Mouse (Mus musculus): ENCODE data around the gene Mfsd14a. TPM values are rescaled to one million over a fixed set of nuclear protein-coding genes. Genes with fewer than 3 reads are reported as not detected.

Mfsd14a gene
- polyA plus RNA-seq, 1 experiment from 2014 or later: 88.9 TPM

DNA sequence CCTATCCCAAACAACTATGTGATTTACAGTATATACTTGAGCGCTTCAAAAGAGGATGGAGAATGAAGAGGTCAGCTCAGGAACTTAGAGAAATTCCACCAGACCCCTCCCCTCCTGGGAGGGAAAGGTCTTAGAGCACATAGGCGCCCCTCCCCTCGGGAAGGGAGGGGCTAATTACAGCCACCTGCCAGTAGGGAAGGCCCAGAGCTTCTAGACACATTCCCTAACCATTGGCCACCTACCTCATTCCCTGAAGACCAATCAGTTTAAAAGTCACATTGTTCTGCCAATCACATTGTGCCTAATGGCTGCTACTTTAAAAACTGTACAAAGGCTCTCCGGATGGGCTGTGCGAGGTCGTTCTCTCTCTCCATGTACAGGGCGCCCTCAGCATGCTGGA is 39.8 kb downstream of the Mfsd14a start:
- no peak for ATAC-seq (replicated peaks; ENCODE audit: low FRiP score)
- WGBS: 92% methylated on average over 7 of the region's 7 CpGs
- H3K9ac ChIP-seq: no peak overlapping the region
- no peaks in the 10 kb centered on the region for H3K4me1 ChIP-seq
- H3K27me3 ChIP-seq: no peaks in the 10 kb centered on the region
- H3K4me3 ChIP-seq (replicated peaks): no peak overlapping the region
- H3K4me2 ChIP-seq: no peak overlapping the region
- peaks cover 58% of the 10 kb centered on the region for H3K36me3 ChIP-seq
- H3K27ac ChIP-seq: no peak overlapping the region
- H3K9me3 ChIP-seq (replicated peaks): no peaks in the 10 kb centered on the region

DNA sequence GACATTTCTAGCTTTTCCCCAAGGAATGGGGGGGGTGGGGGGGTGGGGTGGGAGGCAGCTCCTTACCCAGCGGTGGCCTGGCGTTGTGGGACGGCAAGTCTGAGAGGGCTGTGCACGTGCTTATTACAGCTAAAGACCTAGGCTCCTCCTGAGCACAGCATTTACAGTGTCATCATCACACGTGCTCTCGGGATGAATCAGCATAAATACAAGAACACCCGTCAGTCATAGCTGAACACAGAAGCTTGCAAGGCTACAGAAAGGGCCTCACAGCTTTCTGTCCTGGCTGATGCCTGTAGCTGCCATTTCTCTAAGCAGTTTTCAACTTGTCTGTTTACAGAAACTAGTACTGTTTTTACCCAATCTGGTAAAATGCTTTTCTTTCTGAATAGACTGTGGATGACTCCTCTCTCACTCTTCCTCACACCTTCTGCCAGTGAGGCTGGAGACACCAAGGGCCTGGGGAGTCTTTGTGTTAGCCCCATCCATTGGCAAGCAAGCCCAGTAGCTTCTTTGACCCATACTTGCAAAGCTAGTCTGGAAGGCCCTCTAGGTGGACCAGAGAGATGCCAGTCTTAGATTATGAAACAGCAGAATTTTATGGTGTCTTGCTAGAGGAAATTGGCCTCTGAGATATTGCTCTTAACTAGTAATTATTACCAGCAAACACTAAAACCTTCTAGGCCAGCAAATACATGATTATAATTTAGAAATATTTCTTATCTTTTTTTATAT is 41.7 kb downstream of the Mfsd14a start:
- no peak for ATAC-seq (replicated peaks; ENCODE audit: low FRiP score)
- Histone ChIP-seq H3K4me3 (replicated peaks) (no peak overlapping the region), H3K36me3 (peaks cover 52% of the 10 kb centered on the region), H3K9ac (no peak overlapping the region), H3K9me3 (replicated peaks) (no peaks in the 10 kb centered on the region), H3K4me2 (no peak overlapping the region), H3K4me1 (no peaks in the 10 kb centered on the region), H3K27ac (no peak overlapping the region), H3K27me3 (no peaks in the 10 kb centered on the region)
- WGBS: 92% methylated on average over 7 of the region's 7 CpGs

DNA sequence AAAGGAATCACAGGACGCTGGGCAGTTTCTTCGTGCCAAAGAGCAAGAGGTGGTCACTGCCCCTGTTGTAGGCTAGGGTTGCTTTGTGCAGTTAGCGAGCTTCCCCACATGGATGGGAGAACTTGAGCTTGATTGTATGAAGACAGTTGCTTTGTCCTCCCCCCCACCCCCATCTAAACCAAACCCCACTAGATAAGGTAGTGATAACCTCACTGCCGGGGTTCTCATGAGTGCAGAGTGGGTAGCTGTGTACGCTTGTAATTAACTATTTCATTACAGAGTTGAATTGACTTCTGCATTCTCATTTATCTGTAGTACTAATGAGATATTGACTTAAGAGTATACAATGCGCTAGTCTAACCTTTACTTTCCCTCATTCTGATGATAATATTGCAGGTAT is 43.6 kb downstream of the Mfsd14a start:
- Histone ChIP-seq H3K9ac (no peak overlapping the region), H3K4me3 (replicated peaks) (no peak overlapping the region), H3K9me3 (replicated peaks) (no peaks in the 10 kb centered on the region), H3K27me3 (no peaks in the 10 kb centered on the region), H3K4me1 (no peaks in the 10 kb centered on the region), H3K27ac (no peak overlapping the region), H3K36me3 (peaks cover 70% of the 10 kb centered on the region), H3K4me2 (no peak overlapping the region)
- no peak for ATAC-seq (replicated peaks; ENCODE audit: low FRiP score)
- WGBS: 88% methylated on average over 6 of the region's 6 CpGs

DNA sequence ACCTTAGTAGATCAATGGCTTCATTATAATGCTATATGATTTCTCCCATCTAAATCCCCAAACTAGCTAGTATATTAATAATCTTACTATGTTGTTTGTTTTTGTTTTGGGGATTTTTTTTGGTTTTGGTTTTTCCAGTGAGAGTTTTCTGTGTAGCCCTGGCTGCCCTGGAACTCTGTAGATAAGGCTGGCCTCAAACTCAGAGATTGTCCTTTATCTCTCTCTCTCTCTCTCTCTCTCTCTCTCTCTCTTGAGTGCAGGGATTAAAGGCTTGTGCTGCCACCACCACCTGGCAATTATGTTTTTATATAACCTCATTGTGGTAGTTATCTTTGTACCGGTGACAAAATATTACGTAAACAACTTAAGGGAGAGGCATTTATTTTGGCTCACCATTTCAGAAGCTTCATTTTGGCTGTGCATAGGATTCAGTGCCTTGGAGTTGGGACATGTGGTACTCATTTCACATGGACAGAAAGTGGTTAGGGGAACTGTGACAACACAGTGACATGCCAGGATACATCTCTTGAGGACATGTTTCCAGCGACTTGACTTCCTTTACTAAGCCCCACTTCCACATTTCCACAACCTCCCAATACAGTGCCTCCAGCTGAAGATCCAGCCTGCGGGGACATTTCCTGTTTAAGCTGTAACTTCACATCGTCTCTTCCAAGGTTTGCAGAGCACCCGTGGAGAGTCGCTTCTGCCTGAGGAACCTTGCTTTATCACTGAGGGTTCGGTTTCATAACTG is 47.0 kb downstream of the Mfsd14a start:
- no peak for ATAC-seq (replicated peaks; ENCODE audit: low FRiP score)
- Histone ChIP-seq H3K4me1 (no peaks in the 10 kb centered on the region), H3K36me3 (peaks cover 63% of the 10 kb centered on the region), H3K9ac (no peak overlapping the region), H3K9me3 (replicated peaks) (no peaks in the 10 kb centered on the region), H3K4me3 (replicated peaks) (no peak overlapping the region), H3K4me2 (no peak overlapping the region), H3K27ac (no peak overlapping the region), H3K27me3 (no peaks in the 10 kb centered on the region)
- 86% methylated on average over 8 of the region's 8 CpGs for WGBS

DNA sequence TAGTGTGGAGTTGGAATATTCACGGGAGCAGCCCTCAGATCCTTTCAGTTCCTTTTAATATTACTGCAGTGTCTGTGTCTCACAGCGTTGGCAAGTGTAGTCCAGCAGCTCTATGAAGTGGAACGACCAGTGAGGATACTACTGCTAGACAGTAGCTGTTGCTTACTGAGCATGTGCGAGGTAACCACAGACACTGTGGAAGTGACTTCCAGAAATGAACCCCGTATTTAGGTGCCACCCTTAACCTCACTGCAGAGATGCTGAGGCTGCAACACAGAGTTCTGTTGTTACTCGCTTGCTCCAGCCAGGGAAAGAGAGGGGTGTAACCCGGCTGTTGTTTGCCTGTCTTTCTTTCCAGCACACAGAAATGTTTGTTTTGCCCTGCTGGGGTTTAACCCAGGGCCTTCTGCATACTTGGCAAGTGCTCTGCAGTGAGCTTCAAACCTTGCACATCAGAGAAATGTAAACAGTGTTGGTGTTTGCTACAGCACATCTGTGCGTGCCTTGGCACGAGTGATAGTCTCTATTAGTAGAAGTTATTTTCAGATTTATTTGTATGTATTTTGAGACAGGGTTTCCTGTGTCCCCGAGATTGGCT is 48.1 kb downstream of the Mfsd14a start, which contains the start of gene Trmt13:
TSS of gene Trmt13 (minus strand) at position 293 of the 598 bp plus-strand sequence.
- Histone ChIP-seq H3K4me1 (no peaks in the 10 kb centered on the region), H3K27me3 (no peaks in the 10 kb centered on the region), H3K27ac (no peak within 1 kb of the TSS), H3K36me3 (peaks cover 63% of the 10 kb centered on the region), H3K9me3 (replicated peaks) (no peaks in the 10 kb centered on the region), H3K4me2 (no peak within 1 kb of the TSS), H3K9ac (no peak within 1 kb of the TSS), H3K4me3 (replicated peaks) (no peak within 1 kb of the TSS)
- WGBS: 86% methylated on average over 10 of the region's 10 CpGs
- ATAC-seq (replicated peaks; ENCODE audit: low FRiP score): no peak

DNA sequence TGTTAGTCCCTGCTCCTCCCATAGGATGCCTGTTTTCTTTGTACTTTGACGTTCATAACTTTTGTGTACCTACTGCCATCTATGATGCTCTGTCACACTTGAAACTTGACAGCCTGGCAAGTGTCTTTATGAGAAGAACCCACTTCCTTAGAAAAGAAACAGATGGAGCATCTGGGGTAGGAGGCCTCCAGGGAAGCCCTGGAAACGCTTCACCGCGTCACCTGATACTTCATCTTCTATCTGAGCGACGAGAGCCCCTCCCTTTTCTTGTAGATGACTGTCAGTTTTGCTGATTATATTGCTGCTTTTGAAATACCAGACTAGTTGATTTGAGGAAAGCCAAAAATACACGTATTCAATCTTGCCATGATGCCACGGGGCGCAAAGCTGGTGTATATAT is 57.9 kb downstream of the Mfsd14a start:
- H3K9me3 ChIP-seq (replicated peaks): no peaks in the 10 kb centered on the region
- H3K27ac ChIP-seq: no peak overlapping the region
- H3K9ac ChIP-seq: no peak overlapping the region
- H3K4me2 ChIP-seq: no peak overlapping the region
- no peak for ATAC-seq (replicated peaks; ENCODE audit: low FRiP score)
- 69% methylated on average over 9 of the region's 9 CpGs for WGBS
- no peaks in the 10 kb centered on the region for H3K4me1 ChIP-seq
- H3K36me3 ChIP-seq: peaks cover 32% of the 10 kb centered on the region
- H3K27me3 ChIP-seq: no peaks in the 10 kb centered on the region
- no peak overlapping the region for H3K4me3 ChIP-seq (replicated peaks)

- no peak for ATAC-seq (replicated peaks; ENCODE audit: low FRiP score)
- Histone ChIP-seq H3K4me3 (replicated peaks) (no peak overlapping the region), H3K4me2 (no peak overlapping the region), H3K9me3 (replicated peaks) (no peaks in the 10 kb centered on the region), H3K4me1 (no peaks in the 10 kb centered on the region), H3K27ac (no peak overlapping the region), H3K36me3 (peaks cover 8% of the 10 kb centered on the region; the same call in 1 of the 2 replicates), H3K9ac (no peak overlapping the region), H3K27me3 (no peaks in the 10 kb centered on the region)
- 88% methylated on average over 5 of the region's 5 CpGs for WGBS
These were observed 60.7 kb downstream of the Mfsd14a start for GRCm38 (mm10) chr3:116601781-116602180.

DNA sequence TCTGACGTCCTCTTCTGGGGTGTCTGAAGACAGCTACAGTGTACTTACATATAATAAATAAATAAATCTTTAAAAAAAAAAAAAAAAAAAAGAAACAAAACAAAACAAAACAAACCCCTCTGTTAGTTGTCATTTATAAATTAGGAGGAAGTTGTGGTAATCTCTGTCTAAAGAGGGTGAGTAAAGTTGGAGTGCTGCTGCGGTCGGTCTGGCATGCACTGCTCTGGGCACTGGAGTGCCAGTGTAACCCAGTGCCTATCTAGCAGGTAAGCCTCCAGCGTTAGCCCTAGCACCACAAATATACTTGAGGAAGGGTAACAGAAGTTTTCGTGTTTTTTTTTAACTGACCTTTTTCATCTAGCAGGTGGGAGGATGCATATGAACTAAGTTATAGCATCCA is 61.5 kb downstream of the Mfsd14a start:
- H3K27me3 ChIP-seq: no peaks in the 10 kb centered on the region
- H3K9me3 ChIP-seq (replicated peaks): no peaks in the 10 kb centered on the region
- WGBS: 85% methylated on average over 5 of the region's 5 CpGs
- H3K4me2 ChIP-seq: no peak overlapping the region
- 0 out of 2 replicates have a peak, but pooled peaks cover 8% of the 10 kb centered on the region for H3K36me3 ChIP-seq
- no peak overlapping the region for H3K4me3 ChIP-seq (replicated peaks)
- H3K4me1 ChIP-seq: peaks cover 1% of the 10 kb centered on the region
- no peak for ATAC-seq (replicated peaks; ENCODE audit: low FRiP score)
- no peak overlapping the region for H3K27ac ChIP-seq
- H3K9ac ChIP-seq: no peak overlapping the region

DNA sequence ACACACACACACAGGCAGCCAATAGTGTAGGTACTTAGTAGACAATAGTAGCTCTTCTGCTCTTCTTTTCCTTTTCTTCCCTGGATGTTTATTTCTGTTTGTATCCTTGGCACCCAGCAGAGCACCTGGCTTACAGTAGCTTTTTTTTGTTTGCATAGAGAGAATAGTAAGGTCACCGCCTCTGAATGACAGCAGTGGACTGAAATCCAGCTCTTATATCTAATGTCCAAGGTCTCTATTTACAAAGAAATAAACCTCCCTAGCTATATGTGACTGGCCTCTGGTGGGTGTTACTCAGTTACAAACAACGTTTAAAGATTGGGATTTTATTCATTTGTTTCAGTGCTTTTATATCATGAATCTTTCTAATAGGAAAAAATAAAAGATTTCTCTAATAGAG is 62.8 kb downstream of the Mfsd14a start:
- Histone ChIP-seq H3K9me3 (replicated peaks) (no peaks in the 10 kb centered on the region), H3K27ac (no peak overlapping the region), H3K4me2 (no peak overlapping the region), H3K9ac (no peak overlapping the region), H3K4me1 (peaks cover 3% of the 10 kb centered on the region), H3K36me3 (0 out of 2 replicates have a peak, but pooled peaks cover 8% of the 10 kb centered on the region), H3K27me3 (no peaks in the 10 kb centered on the region), H3K4me3 (replicated peaks) (no peak overlapping the region)
- ATAC-seq (replicated peaks; ENCODE audit: low FRiP score): no peak
- 85% methylated on average over 2 of the region's 2 CpGs for WGBS

DNA sequence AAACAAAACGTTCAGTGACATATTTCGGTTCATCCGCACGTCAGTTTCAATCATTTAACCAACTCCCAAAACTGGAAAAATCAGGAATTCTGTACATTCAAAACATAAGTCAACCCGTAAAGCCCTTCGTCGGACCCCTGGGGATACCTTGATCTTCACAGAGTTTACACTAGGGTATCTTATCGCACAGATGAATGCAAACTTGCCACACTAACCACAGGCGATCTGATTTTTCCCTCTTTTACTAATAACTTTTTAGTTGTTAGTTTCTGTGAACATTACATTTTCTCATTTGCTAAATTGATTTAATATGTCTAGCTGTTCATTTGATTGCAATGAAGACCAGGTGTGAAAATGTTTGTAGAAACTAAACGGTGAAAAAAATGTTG is 66.9 kb downstream of the Mfsd14a start:
- Histone ChIP-seq H3K4me2 (peak overlapping the region; percentile 58), H3K36me3 (peaks cover 13% of the 10 kb centered on the region), H3K4me1 (peaks cover 9% of the 10 kb centered on the region), H3K27me3 (no peaks in the 10 kb centered on the region), H3K9me3 (replicated peaks) (no peaks in the 10 kb centered on the region), H3K9ac (peak overlapping the region; percentile 81), H3K4me3 (replicated peaks) (peak overlapping the region; percentile 93), H3K27ac (no peak overlapping the region)
- 7% methylated on average over 10 of the region's 10 CpGs for WGBS
- ATAC-seq (replicated peaks; ENCODE audit: low FRiP score): no peak

DNA sequence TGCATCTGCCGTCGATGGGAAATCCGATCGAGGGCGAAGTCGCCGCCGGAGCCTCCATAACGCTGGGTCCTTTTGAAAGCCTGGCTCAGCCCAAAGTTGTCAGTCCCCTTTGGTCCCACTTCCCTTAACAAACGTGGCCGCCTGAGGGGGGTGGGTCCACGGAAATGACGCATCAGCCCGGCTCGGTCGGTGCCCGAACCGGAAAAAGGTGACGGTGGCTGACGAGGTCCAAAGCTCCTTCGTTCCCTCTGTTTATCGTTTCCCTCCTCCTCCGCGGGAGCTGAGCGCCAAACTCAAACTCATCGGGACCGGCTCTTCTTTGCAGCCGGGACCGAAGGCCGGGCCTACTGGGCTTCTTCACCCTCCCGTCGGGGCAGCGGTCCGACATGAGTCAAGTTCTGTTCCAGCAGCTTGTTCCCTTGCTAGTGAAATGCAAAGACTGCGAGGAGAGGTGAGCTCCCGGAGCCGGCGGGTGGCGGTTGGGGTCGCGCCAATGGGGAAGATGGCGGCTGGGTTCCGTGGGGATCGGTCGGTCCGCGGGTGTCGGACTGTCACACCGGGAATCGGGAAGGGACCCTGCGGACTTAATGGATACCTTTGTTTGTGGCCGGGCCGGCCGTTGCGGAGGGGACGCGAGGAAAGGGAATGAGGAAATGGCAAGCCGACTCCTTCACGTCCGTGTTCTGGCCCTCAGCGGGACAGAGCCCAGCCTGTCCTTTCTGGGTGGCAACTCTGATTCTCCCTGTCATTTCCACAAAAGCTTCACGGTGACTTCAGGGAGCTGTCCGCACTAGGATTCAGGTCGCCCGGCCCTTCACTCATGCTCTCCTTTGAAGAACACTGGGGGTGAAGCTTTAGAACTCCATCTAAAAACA is 67.5 kb downstream of the Mfsd14a start, which contains the start of gene Sass6:
TSS of gene Sass6 (plus strand) at position 255 of the 875 bp plus-strand sequence.
- Histone ChIP-seq H3K9me3 (replicated peaks) (no peaks in the 10 kb centered on the region), H3K36me3 (peaks cover 20% of the 10 kb centered on the region), H3K4me1 (peaks cover 9% of the 10 kb centered on the region), H3K9ac (peak within 1 kb of the TSS; percentile 81), H3K27ac (peak within 1 kb of the TSS; percentile 92), H3K4me3 (replicated peaks) (peak within 1 kb of the TSS; percentile 93), H3K4me2 (peak within 1 kb of the TSS; percentile 58), H3K27me3 (no peaks in the 10 kb centered on the region)
- under 1% methylated on average over 65 of the region's 65 CpGs for WGBS
- peak; percentile 97 for ATAC-seq (replicated peaks; ENCODE audit: low FRiP score)

All from kidney, embryonic 15.5 days (tissue).